Mouse (Mus musculus): ENCODE data around the gene Vtn. TPM values are rescaled to one million over a fixed set of nuclear protein-coding genes. Genes with fewer than 3 reads are reported as not detected.

The Vtn gene
- polyA plus RNA-seq, 1 experiment from 2014 or later, result 135 TPM

- H3K4me3 ChIP-seq, result no peak overlapping the region
- H3K36me3 ChIP-seq, result peaks cover 54% of the 10 kb centered on the region
- no peak overlapping the region for H3K4me2 ChIP-seq (replicated peaks)
- no peak overlapping the region for H3K9ac ChIP-seq (replicated peaks)
- H3K27me3 ChIP-seq, result no peaks in the 10 kb centered on the region
- peaks cover 16% of the 10 kb centered on the region for H3K4me1 ChIP-seq
- no peak for ATAC-seq (ENCODE audit: low FRiP score, low read depth)
- no peak overlapping the region for H3K27ac ChIP-seq (replicated peaks)
- H3K9me3 ChIP-seq, result no peaks in the 10 kb centered on the region
- 84% methylated on average over 3 of the region's 3 CpGs for WGBS
These were observed 41.5 kb downstream of the Vtn start for GRCm38 (mm10) chr11:78540358-78540757.

GRCm38 (mm10) chr11:78544449-78545111, 45.7 kb downstream of the Vtn start:
- 95% methylated on average over 7 of the region's 7 CpGs for WGBS
- Histone ChIP-seq H3K9ac (replicated peaks) (no peak overlapping the region), H3K4me1 (peaks cover 14% of the 10 kb centered on the region), H3K36me3 (peaks cover 48% of the 10 kb centered on the region), H3K27ac (replicated peaks) (no peak overlapping the region), H3K9me3 (no peaks in the 10 kb centered on the region), H3K27me3 (no peaks in the 10 kb centered on the region), H3K4me2 (replicated peaks) (no peak overlapping the region), H3K4me3 (no peak overlapping the region)
- ATAC-seq (ENCODE audit: low FRiP score, low read depth), result no peak

GRCm38 (mm10) chr11:78545181-78545580, 46.3 kb downstream of the Vtn start:
- no peak overlapping the region for H3K4me2 ChIP-seq (replicated peaks)
- peaks cover 20% of the 10 kb centered on the region for H3K4me1 ChIP-seq
- no peak overlapping the region for H3K9ac ChIP-seq (replicated peaks)
- no peaks in the 10 kb centered on the region for H3K27me3 ChIP-seq
- no peak for ATAC-seq (ENCODE audit: low FRiP score, low read depth)
- H3K36me3 ChIP-seq, result peaks cover 42% of the 10 kb centered on the region
- WGBS, result 79% methylated on average over 8 of the region's 8 CpGs
- no peaks in the 10 kb centered on the region for H3K9me3 ChIP-seq
- H3K27ac ChIP-seq (replicated peaks), result no peak overlapping the region
- no peak overlapping the region for H3K4me3 ChIP-seq

DNA sequence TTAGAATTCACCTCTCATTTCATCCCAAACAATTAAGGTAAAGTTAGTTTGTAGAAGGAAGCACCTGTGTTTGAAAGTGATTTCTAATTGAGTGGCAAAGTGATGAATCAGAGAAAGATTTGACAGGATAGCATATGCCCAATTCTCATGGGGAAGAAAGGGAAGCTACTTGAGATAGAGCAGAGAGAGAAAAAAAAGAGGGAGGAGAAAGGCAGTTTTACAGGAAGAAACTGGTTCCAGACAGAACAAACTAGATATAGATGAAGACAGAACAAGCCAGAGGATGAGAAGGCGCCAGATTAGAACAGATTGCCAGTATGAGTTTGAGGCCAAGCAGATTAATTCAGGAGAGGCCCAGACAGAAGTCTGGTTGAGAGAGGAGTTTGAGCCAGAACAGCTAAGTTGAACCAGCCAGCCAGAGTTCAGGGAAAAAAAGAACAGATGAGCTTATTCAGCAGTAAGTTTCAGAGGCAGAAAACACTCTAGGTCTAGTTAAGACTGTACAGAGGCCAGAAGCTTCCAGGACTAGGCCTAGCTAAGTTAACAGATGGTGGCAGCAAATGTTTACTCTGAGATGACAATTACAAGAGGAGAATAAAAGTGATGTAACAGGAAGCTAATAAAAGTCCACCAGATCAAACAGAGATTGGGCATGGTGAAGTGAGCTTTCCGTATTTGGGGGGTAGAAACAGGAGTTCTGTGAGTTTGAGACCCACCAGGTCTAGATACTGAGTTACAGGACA, 49.0 kb downstream of the Vtn start:
- H3K4me2 ChIP-seq (replicated peaks), result no peak overlapping the region
- H3K27ac ChIP-seq (replicated peaks), result no peak overlapping the region
- peaks cover 20% of the 10 kb centered on the region for H3K4me1 ChIP-seq
- H3K4me3 ChIP-seq, result no peak overlapping the region
- 88% methylated on average over 2 of the region's 2 CpGs for WGBS
- no peaks in the 10 kb centered on the region for H3K9me3 ChIP-seq
- no peaks in the 10 kb centered on the region for H3K27me3 ChIP-seq
- H3K36me3 ChIP-seq, result peaks cover 23% of the 10 kb centered on the region
- no peak overlapping the region for H3K9ac ChIP-seq (replicated peaks)
- ATAC-seq (ENCODE audit: low FRiP score, low read depth), result no peak

DNA sequence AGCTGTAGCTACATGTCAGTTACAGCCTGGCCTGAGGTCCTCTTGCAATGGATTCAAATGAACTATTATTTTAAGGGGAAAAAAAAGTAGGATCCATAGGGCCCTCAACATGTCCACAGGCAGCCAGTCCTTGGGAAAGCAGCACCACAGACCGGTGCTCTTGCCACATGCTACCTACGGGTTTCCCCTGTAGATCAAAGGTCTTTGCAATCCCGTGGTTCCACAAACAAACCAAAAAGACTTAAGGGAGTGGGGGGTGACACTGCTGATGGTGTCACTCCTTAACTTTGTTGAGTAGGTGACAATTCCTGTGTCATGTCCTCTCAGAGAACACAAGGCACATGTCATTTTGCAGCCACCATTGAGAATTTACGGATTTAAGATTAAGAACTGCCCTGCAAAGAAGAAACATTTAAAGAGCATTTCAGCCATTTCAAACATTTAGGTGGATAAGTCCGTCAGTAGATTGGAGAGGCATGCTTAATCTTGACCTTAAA, 50.6 kb downstream of the Vtn start:
- Histone ChIP-seq H3K4me2 (replicated peaks) (peak overlapping the region; percentile 75), H3K4me3 (peak overlapping the region; percentile 62), H3K9ac (replicated peaks) (peak overlapping the region; percentile 69), H3K27ac (replicated peaks) (no peak overlapping the region), H3K36me3 (0 out of 2 replicates have a peak, but pooled peaks cover 11% of the 10 kb centered on the region), H3K27me3 (no peaks in the 10 kb centered on the region), H3K9me3 (no peaks in the 10 kb centered on the region), H3K4me1 (peaks cover 20% of the 10 kb centered on the region)
- WGBS, result 14% methylated on average over 5 of the region's 5 CpGs
- no peak for ATAC-seq (ENCODE audit: low FRiP score, low read depth)

- under 1% methylated on average over 60 of the region's 60 CpGs for WGBS
- Histone ChIP-seq H3K36me3 (0 out of 2 replicates have a peak, but pooled peaks cover 5% of the 10 kb centered on the region), H3K4me3 (peak within 1 kb of the TSS; percentile 62), H3K9ac (replicated peaks) (peak within 1 kb of the TSS; percentile 69), H3K4me1 (peaks cover 20% of the 10 kb centered on the region), H3K27me3 (no peaks in the 10 kb centered on the region), H3K4me2 (replicated peaks) (peak within 1 kb of the TSS; percentile 75), H3K9me3 (no peaks in the 10 kb centered on the region), H3K27ac (replicated peaks) (peak within 1 kb of the TSS; percentile 83)
- ATAC-seq (ENCODE audit: low FRiP score, low read depth), result peak; percentile 100
These were observed 51.5 kb downstream of the Vtn start, which contains the start of gene Tmem97 for GRCm38 (mm10) chr11:78550168-78551058. Gene Tmem97, minus strand, starts transcription at chr11:78550777.

- Histone ChIP-seq H3K36me3 (no peaks in the 10 kb centered on the region), H3K27me3 (no peaks in the 10 kb centered on the region), H3K4me3 (peak overlapping the region; percentile 62), H3K4me2 (replicated peaks) (peak overlapping the region; percentile 75), H3K9ac (replicated peaks) (peak overlapping the region; percentile 65), H3K9me3 (no peaks in the 10 kb centered on the region), H3K4me1 (peaks cover 20% of the 10 kb centered on the region), H3K27ac (replicated peaks) (peak overlapping the region; percentile 83)
- peak; percentile 52; the same call in 1 of the 2 replicates for ATAC-seq (ENCODE audit: low FRiP score, low read depth)
- WGBS, result 34% methylated on average over 6 of the region's 6 CpGs
These were observed 52.1 kb downstream of the Vtn start for GRCm38 (mm10) chr11:78551059-78551398.

Other genes starting within 250 kb of the Vtn start
- gene 2610507B11Rik, start 237.3 kb upstream of the Vtn start, polyA plus RNA-seq (2016; fragmentation: Nextera tagmentation; extraction: Ambion mirVana), result 79.0 and 80.0 TPM in 2 replicates
- 0.24 and 0.29 TPM in 2 replicates for gene BC030499, start 208.2 kb upstream of the Vtn start, polyA plus RNA-seq (2016; fragmentation: Nextera tagmentation; extraction: Ambion mirVana)
- gene Spag5, start 197.6 kb upstream of the Vtn start, polyA plus RNA-seq (2016; fragmentation: Nextera tagmentation; extraction: Ambion mirVana), result 47.6 and 51.8 TPM in 2 replicates
- 1.8 and 4.6 TPM in 2 replicates for gene Aldoc, start 176.1 kb upstream of the Vtn start, polyA plus RNA-seq (2016; fragmentation: Nextera tagmentation; extraction: Ambion mirVana)
- gene Pigs, start 170.7 kb upstream of the Vtn start, polyA plus RNA-seq (2016; fragmentation: Nextera tagmentation; extraction: Ambion mirVana), result 59.9 and 67.2 TPM in 2 replicates
- 80.0 and 80.6 TPM in 2 replicates for gene Unc119, start 155.6 kb upstream of the Vtn start, polyA plus RNA-seq (2016; fragmentation: Nextera tagmentation; extraction: Ambion mirVana)
- gene Foxn1, start 112.5 kb upstream of the Vtn start, polyA plus RNA-seq (2016; fragmentation: Nextera tagmentation; extraction: Ambion mirVana), result not detected in 2 replicates
- not detected in 2 replicates for gene Slc13a2, start 76.9 kb upstream of the Vtn start, polyA plus RNA-seq (2016; fragmentation: Nextera tagmentation; extraction: Ambion mirVana)
- 17.8 and 18.5 TPM in 2 replicates for gene Slc46a1, start 33.4 kb upstream of the Vtn start, polyA plus RNA-seq (2016; fragmentation: Nextera tagmentation; extraction: Ambion mirVana)
- gene Sarm1, start 1.3 kb upstream of the Vtn start, polyA plus RNA-seq (2016; fragmentation: Nextera tagmentation; extraction: Ambion mirVana), result 36.4 and 37.0 TPM in 2 replicates
- gene Sebox, start 4.4 kb downstream of the Vtn start, polyA plus RNA-seq (2016; fragmentation: Nextera tagmentation; extraction: Ambion mirVana), result not detected in 2 replicates
- gene Tmem199, start 13.1 kb downstream of the Vtn start, polyA plus RNA-seq (2016; fragmentation: Nextera tagmentation; extraction: Ambion mirVana), result 88.5 and 89.7 TPM in 2 replicates
- 155 and 168 TPM in 2 replicates for gene Poldip2, start 13.1 kb downstream of the Vtn start, polyA plus RNA-seq (2016; fragmentation: Nextera tagmentation; extraction: Ambion mirVana)
- gene Tnfaip1, start 37.2 kb downstream of the Vtn start, polyA plus RNA-seq (2016; fragmentation: Nextera tagmentation; extraction: Ambion mirVana), result 62.7 and 65.3 TPM in 2 replicates
- gene Ift20, start 37.3 kb downstream of the Vtn start, polyA plus RNA-seq (2016; fragmentation: Nextera tagmentation; extraction: Ambion mirVana), result 104 and 111 TPM in 2 replicates
- 47.2 and 51.7 TPM in 2 replicates for gene Tmem97, start 51.7 kb downstream of the Vtn start, polyA plus RNA-seq (2016; fragmentation: Nextera tagmentation; extraction: Ambion mirVana)
- 25.4 and 26.0 TPM in 2 replicates for gene Nlk, start 198.3 kb downstream of the Vtn start, polyA plus RNA-seq (2016; fragmentation: Nextera tagmentation; extraction: Ambion mirVana)